Mouse (Mus musculus) E14TG2a.4 (cell line): Measurements from ENCODE around the gene Dpysl5.

Experiments used
- CTCF ChIP-seq: conservative IDR thresholded peaks from 2 replicates; pipeline ENCODE4 v1.5.1; 2014; ENCODE audit warnings: low read length
- POU5F1 ChIP-seq: IDR thresholded peaks from 2 replicates; pipeline ENCODE4 v1.6.1; 2014; ENCODE audit warnings: low read length, borderline replicate concordance

- TF ChIP-seq CTCF (no peak), POU5F1 (no peak)
Observed at GRCm38 (mm10) chr5:30822689-30823088, 111.3 kb downstream of the Dpysl5 start.
